Mouse (Mus musculus) embryo, embryonic 11 days (tissue): Measurements from ENCODE around the gene Magi1.
"Not testable (repeated sequence)": the region's sequence is repeated elsewhere in the genome, so short reads cannot be mapped to it uniquely, and the experiment has no call there.

Experiments used
- DNase-seq: peaks from one replicate; pipeline ENCODE4 v3.0.0-alpha.2; 2015

Gene Magi1

DNA sequence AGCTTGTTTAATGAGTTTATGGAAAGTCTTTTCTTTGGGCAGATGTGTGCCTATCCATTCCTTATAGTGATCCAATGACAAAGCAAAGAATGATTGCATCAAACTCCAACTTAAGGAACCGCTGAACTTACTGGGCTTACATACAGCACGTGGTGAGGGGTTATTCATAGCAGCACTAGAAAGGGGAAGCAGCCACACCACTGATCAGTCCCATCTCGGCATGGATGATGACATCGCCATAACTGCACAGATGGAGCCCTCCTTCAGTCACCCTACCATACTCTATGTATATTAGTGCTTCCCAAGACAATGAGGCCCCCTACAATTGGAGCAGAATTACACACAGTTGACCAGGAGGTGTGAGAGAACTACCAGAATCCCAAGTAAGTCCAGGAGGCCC, 238.5 kb downstream of the Magi1 start:
- DNase-seq, result no peak

DNA sequence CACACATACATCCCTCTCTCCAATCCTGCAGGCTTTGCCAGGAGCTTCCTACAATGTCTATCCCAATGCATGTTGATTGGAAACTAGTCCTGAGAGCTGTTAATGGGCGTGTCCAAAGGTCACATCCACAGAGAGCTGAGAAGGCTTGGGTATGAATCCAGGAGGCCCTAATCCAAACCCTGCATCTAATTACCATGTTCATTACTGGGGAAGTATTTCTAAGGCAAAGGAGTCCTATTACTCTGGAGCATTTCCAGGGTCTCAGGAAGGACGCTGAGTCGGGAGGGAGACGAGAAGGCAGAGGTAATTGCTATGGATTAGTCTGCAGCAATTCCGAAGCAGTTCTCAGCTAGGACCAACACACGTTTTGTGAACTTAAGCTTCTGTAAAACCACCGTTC, 240.3 kb downstream of the Magi1 start:
- peak; percentile 13 for DNase-seq

DNA sequence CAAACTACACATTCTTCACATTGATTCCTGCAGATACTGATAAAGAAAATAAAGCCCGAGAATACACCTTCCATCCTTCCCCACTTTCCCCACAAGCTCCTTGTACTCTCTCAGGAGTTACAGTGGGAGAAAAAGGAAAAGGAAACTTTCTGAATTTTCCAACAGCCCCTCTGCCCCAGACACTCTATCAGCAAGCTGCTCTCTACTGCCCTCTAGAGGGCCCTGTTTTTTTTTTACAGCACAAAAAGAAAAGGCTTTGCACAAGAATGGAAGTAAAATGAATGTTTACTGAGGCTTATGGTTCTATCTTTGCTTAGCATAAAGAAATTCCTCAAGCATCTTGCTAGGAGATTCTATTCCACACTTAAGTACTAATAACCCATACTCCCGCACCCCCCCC, 243.6 kb downstream of the Magi1 start:
- peak; percentile 65 for DNase-seq

DNA sequence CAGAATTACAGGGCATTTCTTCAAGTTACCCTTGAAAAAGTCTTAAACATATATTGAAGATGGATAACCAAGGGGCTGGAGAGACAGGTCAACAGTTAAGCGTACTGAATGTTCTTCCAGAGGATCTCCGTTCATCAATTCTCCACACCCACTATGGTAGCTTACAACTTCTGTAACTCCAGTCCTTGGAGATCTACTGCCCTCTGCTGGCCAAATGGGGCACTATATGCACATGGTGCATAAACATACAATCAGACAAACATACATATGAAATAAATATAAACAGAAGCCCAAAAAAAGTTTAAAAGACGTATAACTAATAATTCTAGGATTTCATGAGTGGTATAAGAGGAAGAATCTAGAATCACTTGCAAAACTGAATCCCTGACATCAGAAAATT, 244.8 kb downstream of the Magi1 start:
- no peak for DNase-seq

DNA sequence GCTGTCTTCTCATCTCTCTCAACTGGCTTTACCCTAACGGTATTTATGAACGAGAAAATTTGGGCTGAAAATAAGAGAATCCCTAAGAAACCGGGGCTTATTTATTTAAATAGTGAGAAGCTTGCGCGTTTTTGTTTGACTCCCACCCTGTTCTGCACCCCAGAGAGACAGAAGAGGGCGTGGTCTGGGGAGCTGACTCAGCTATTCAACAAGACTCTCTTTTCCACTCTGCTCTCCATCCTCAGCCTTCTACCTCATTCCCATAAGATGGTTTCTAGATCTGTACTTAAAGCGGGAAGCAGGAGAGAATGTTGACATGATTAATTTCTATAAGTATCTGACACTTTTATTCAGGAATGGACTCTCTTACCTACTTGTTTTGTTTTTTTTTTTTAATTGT, 247.2 kb downstream of the Magi1 start:
- DNase-seq, result no peak

DNA sequence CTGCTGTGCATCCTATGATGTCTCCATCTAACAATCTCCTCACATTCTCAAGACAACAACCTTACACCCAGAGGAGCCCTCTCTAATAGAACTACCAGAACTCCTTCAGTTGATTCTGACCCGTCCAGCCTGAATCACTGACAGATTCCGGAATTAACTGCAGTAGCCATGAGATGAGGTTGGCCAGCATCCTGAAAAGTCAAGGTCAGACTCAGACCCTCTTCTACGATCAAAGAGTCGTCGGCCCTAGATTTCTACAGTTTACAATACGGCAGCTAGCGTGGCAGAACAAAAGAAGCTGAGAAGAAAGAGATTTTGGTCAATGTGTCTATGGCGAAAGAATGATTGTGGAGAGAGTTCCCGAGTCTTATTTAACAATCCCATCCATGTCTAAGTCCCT, 257.4 kb downstream of the Magi1 start:
- DNase-seq, result no peak

DNA sequence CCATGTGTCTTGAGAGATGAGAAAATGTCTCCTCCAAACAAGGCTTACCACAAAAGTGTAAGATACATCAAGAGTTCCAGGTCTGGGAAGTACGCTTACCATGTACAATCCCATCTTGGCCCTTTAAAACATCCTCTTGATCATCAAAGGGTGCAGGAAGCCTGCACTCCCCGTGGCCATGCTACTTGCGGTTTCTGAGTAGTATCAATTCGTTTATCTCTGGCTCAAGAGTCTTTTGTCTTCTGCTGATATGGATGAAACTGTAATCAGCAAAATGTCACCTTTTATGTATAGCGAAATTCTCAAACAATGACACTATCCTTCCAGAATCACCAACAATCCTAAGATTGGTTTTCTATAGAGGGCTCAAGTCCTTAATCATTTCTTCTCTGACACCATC, 261.3 kb downstream of the Magi1 start:
- no peak for DNase-seq

DNA sequence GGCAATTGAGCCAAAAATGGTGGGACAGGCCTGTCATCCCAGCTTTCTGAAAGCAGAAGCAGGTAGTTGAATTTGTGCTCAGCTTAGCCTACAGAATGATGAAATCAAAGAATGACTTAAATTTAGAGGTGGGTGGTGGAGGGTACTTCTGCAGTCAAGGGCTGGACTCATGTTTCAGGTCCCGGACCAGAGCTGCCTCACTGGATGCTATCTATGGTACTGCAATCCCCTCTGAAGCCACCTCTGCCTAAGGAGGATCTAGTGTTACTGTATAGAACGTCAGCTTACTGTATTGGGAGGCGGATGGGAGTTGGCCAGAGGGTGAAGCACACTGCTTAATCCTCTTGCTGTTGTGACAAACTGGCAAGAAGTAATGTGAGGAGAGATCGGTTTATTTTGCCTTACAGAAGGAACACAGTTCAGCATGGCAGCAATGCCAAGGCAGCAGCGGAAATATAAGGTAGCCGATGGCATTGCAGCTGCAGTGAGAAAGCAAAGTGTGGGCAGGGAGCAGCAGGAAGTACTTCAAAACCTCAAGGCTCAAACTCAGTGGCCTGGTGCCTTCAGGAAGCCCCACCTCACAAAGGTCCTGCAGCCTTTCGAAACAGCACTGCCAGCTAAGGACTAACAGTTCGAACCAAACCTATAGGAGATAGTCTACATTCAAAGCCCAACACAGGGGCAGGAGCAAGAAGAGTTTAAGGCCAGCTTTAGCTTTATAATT, 262.3 kb downstream of the Magi1 start:
- DNase-seq, result no peak

DNA sequence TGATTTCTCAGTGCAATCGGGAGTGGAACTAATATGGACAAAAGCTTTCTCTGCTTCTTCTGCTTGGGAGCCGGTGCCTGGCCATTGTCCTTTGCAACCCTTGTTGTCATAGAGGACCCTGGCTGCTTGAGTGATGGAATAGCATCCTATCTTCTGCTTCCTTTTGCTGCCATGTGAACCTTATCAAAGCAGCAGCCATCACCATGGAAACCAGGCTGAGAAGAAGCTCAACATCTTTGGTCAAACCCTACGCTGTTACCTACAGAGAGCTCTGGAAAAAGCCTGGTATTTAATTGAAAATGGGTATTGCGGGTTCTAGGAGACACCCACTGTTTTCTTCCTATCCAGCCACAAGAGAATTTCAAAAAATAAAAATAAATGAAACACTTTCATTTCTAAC, 263.2 kb downstream of the Magi1 start:
- no peak for DNase-seq

DNA sequence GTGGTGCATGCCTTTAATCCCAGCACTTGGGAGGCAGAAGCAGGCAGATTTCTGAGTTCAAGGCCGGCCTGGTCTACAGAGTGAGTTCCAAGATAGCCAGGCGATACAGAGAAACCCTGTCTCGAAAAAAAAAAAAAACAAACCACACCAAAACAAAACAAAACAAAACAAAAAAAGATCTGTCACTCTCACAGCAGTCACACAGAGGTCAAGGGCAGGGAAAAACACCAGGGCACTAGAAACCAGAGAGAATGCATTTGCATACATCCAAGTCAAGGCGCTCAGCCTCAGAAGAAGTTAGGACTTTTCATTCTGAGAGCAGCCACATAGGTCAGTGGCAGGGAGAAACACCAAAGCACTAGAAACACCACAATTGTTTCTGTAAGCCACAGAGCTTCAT, 263.8 kb downstream of the Magi1 start:
- DNase-seq, result no peak

DNA sequence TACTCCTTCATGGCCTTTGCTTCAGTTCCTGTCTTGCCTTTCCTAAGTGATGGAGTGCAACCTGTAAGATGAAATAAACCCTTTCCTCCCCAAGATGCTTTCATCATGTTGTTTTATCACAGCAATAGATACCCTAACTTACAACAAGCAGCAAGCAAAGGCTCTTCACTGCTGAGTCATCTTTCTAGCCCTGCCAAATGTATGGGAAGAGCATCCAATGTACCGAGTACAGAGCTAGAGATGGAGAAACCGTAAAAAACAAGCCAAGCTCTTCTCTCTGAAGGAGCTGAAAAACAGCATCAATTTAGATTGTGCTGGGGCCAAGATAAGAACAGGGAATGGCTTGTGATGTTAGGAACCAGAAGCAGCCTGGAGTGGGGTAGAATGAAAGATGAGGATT, 270.0 kb downstream of the Magi1 start:
- no peak for DNase-seq

DNA sequence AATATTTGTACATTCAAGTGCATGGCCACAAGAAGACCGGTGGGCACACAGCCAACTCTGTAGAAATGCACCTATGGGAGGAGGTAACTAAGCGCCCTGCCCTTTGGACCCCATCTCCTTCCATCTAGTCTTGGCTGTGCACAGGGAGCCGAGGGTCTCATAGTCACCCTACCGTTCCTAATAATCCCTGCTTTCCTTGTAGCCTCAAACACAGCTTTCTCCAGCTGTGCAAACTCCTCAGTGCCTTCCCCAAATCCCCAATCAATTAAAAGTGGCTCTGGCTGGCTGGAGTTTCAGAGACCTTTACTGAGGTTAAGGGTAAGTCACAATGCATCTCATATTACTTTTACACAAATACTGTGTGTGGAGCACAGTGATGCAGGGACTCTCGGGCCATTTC, 271.8 kb downstream of the Magi1 start:
- peak; percentile 57 for DNase-seq

DNA sequence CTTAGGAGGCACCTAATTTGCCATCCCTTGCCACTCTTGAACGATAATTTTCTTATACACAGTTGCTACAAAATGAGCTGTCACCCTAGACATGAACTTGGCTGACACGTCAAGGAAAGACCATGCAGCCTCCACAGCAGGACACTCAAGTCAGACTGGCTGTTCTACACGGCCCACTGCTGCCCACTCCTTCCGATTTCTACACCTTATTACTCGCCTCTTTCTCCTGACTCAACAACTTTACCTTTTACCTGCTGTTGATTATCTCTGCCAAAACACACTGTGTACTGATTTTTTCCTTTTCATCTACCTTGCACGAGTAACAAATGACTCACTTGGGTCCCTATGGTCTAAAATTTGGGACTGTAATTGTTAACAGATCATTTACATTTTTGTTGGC, 272.2 kb downstream of the Magi1 start:
- no peak for DNase-seq

DNA sequence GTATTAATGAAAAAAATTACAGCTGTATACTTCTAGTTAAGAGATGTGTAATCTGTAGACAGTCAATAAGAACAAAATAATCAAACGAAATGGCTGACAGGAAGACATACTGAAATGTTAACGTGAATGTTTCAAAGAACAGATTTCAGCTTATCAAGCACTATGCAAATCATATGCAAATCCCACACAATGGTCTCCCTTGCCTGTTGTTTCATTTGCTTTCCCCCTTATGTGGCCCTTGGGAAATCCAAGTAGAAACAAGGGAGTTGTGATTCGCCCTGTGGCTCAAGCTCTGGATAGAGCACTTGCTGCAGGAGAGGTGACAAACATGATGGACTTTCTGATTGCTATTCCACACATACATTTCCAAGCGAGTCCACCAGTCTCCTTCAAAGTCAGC, 275.1 kb downstream of the Magi1 start:
- DNase-seq, result no peak

DNA sequence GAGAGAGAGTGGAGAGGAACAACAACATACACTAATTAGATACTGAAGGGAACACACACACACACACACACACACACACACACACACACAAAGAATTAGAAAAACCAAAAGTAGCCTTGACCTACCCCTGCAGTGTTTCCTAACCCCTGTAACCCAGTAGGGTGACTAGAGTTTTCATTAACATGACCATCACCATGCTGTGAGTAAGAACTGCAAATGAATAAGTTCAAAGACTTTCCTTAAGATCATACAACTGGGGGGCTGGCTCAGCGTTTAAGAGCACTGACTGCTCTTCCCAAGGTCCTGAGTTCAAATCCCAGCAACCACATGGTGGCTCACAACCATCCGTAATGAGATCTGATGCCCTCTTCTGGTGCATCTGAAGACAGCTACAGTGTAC, 280.1 kb downstream of the Magi1 start:
- not testable (repeated sequence) for DNase-seq

DNA sequence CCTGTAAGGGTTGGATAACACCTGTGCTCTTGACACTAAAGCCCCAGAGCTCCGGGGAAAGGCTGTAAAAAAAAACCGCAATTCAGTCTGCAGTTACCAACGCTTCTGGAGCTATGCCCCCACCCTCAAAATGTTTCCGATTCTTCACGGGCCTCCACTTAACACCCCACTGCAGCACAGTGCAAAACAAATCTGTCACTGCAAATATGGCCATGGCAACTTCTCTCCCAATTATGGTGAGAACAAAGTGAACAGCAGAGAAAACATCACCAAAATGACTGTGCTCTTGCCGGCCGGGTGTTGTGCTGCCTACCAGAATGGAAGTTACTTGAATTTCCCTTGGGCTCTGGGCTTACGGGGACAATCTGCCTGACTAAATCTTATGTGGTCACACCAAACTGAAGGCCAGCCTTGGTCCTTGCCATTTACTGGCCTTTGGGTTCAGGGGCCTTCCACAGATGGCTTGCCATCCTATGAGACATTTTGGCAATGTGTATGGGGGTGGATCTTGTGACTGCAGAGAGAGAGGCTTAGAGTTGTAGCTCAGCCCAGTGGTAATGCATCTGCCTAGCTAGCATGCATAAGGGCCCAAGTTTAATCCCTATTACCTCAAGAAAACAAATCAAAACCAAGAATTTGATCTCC, 286.8 kb downstream of the Magi1 start:
- DNase-seq, result no peak

DNA sequence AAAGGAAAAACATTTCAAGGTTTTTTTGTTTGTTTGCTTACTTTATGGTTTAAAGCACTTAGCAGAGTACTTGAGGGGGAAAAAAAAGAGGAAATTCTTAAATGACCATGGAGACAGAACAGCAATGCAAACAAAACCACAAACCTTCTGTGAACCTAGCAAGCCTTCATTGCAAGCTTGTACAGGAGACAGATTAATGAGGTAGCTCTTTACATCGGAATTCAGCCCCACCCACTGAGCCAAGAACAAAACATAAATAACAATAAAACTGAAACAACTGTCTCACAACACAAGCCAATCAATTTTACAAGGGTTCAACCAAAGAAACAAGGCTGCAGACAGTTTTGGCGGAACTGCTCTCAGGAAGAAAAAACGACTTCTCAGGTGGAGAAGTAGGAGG, 296.2 kb downstream of the Magi1 start:
- DNase-seq, result no peak

DNA sequence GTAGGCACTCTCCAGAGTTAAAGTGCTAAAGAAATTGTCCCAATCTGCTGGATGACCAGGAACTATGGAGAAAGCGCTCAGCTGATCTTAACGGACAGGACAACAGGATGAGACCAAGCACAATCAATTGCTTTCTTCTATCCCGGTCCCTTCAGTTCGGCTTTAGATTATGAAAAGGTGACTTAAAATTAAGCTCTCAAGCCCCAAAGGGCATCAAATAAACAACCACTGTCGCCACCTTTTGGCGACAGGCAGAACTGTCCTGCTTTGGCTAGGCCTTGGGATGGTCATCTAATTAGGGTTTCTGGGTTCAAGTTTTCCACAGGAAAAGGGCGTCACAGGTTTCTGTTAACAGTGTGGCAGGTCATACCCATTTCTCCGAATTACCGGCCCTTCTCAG, 298.6 kb downstream of the Magi1 start:
- DNase-seq, result peak; percentile 62

DNA sequence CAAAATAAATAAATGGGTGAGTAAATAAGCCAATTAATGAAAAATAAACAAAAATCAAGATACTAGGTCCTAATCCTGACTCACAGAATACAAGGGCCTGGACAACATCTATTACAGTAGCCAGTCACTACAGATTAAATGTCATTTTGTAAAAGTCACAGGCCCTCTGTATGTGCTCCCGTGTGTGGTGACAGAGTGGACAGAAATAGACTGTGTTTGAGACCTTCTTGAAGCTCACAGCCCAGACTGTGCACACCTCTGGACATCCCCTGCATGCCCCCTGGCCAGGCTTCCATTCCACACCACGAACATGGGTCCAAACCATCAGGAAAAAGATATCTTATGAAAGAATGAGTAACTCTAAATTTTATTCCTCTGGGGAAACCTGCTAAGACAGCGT, 300.2 kb downstream of the Magi1 start:
- no peak for DNase-seq

DNA sequence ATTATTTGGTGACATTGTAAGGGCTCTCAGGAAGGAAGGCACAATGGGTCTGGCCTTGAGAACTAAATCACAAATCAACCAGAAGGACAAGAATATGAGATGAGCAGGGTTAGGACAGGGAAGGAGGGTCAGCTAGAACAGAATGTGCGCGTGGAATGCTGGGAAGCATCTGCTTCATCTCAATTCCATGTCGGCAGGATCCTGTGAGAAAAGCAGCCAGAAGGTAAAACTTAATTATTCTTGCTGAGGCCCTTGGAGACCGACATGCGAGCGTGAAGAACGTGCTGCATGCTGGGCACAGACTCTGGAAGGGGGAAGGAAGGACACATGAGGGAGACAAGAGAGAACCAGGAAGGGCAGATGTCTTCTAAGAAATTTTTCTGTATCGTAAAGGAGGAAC, 302.5 kb downstream of the Magi1 start:
- peak; percentile 18 for DNase-seq

DNA sequence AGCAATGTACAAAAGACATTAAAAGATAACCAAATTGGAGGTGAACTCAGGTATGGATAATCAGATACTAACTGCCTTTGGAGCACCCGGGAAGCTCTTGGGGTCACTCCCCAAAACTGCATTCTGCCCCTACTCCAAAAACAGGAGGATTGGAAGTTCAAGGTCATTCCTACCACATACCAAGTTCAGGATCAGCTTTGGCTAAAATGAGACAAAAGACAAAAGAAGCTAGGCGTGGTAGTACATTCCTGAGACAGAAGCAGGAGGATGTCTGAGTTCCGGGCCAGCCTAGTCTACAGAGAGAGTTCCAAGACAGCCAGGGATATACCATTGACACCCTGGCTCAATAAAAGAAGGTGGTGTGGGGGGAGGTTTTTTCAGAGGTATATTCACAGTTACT, 304.5 kb downstream of the Magi1 start:
- DNase-seq, result no peak

DNA sequence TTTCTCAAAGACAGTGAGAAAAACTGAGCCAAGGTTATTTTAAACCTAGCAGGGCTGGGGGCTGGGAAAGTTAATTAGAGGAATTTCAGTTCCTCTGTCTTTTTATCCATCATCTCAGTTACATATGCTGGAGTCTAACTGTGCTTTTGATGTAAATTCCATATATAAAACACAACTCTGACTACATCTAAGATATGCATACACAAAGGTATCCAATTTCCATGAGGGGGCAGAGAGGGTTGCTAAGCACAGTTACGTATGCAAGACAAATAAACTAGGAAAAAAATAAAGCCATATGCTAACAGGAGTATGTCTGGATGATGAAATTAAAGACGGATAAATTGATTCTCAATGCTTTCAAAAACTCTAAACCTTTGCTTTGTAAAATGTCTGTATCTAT, 315.0 kb downstream of the Magi1 start:
- no peak for DNase-seq

DNA sequence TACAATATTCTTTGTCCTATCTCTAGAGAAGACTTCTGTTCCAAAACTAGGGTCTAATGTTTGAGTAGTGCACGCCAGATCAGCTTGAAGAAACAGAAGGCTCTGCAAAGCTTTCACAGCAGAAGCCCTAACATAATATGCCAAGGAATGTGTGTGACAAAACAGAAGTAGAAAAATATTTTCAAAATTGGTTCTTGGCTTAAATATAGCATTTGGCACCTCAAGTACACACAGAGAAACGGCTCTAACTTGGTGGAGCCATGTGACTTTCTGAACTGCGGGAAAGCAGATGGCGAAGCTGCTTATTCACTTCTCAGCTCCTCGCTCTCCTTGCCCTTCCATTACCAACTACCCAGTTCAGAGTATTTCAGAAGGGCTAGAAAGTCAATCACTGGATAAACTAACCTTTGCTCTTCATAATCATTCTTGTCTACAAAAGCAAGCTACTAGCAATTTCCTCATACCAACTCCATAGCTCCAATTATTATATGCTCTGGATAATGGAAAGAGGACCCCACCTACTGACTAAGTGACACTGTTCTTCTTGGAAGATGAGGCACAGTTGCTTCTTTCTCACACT, 320.9 kb downstream of the Magi1 start:
- DNase-seq, result no peak

DNA sequence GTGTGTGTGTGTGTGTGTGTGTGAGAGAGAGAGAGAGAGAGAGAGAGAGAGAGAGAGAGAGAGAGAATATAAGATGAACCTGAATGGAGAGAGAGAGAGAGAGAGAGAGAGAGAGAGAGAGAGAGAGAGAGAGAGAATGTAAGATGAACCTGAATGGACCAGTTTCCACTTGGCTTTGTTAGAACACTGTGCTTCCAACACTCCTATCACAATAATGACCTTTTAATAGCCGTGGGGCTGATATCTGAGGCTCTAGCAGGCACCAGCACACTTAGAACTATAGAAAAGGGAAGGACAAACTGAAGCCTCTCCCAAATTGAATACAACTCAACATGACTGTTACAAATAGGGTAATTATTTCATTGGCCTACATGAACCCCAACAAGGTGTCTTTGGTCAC, 321.9 kb downstream of the Magi1 start:
- no peak for DNase-seq

DNA sequence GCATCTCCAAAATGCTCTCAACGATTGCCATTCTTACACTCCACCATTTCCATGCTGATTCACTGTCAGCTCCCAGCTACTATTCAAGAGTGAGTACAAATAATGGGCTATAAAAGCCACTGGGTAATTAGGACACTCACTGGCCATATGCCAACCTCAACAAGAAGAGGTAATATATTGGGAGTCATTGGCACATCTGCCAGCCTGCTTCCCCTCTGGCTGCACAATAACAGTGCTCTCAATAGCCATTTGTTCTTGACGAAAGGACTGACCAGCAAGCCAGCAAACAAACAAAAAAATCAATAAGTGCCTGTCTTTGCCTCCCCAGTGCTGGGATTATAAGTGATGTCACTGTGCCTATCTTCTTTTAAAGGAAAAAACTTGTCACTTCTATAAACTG, 326.5 kb downstream of the Magi1 start:
- no peak for DNase-seq
